Mouse (Mus musculus): ENCODE data around the gene Faim. TPM values are rescaled to one million over a fixed set of nuclear protein-coding genes. Genes with fewer than 3 reads are reported as not detected.

Faim gene
- polyA plus RNA-seq, 1 experiment = 0.14 TPM

DNA sequence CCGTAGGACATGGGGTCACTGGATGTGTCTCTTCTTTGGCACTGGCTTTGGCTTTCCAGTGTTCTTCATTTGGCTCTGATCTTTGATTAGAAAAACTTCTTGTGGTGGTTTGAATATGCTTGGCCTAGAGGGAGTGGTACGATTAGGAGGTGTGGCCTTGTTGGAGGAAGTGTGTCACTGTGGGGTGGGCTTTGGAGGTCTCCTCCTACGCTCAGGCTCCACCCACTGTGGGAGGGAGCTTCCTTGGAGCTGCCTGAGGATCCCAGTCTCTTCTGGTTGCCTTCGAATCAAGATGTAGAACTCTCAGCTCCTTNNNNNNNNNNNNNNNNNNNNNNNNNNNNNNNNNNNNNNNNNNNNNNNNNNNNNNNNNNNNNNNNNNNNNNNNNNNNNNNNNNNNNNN, 35.6 kb downstream of the Faim start:
- Histone ChIP-seq H3K36me3 (ENCODE audit: control insufficient read depth) (no peaks in the 10 kb centered on the region), H3K4me3 (replicated peaks) (no peak overlapping the region), H3K9me3 (ENCODE audit: control insufficient read depth, low read length) (no peaks in the 10 kb centered on the region), H3K27me3 (ENCODE audit: control insufficient read depth) (no peaks in the 10 kb centered on the region), H3K4me1 (ENCODE audit: control insufficient read depth) (no peaks in the 10 kb centered on the region)
- no peak for TF ChIP-seq TAL1 (IDR thresholded peaks at IDR 0.05; ENCODE audit: low read length)

DNA sequence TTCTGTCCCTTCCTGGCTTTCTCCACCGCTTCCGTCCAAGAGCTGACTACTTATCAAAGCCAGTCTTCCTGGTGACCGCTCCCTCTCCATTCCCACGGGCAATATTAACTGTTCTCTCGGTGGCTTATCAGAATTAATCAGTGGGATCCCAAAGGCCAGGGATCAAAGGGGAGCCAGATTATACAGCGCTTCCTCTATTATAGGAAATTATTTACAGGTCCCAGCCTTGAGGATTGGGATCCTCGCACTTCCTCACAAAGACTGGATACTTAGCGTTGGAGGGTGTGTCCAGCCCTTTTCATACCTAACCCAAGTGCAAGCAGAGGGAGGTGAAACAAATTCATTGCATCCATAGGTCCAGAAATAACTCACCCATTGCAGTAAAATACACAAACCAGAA, 45.9 kb downstream of the Faim start:
- peaks cover 20% of the 10 kb centered on the region for H3K36me3 ChIP-seq (ENCODE audit: control insufficient read depth)

DNA sequence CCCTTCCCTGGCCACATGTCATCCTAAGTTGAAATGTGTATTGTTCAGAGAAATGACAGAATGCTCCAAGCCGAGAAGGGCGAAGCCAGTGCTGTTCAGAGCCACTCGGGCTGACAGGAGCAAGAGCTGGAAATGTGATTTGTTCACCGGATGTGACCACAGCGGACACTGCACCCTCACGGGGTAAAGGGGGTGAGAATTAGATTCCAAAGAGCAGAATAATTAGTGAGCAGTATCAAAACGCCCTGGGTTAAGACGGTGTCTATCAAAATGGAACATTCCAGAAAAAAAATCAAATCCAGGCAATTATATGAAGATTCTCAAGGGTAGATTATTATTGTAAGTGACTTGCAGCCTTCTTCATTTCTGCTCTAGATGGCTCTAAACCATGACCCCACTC, 47.9 kb downstream of the Faim start:
- H3K4me1 ChIP-seq (ENCODE audit: control insufficient read depth) = no peaks in the 10 kb centered on the region; the same call in 1 of the 2 replicates
- TF ChIP-seq GATA1 (IDR thresholded peaks at IDR 0.05; ENCODE audit: low read length) (no peak), TAL1 (IDR thresholded peaks at IDR 0.05; ENCODE audit: low read length) (no peak)
- H3K9me3 ChIP-seq (ENCODE audit: control insufficient read depth, low read length) = no peaks in the 10 kb centered on the region
- H3K36me3 ChIP-seq (ENCODE audit: control insufficient read depth) = peaks cover 38% of the 10 kb centered on the region
- no peak overlapping the region for H3K4me3 ChIP-seq (replicated peaks)
- no peaks in the 10 kb centered on the region for H3K27me3 ChIP-seq (ENCODE audit: control insufficient read depth)

More for the DNA sequence above, 45.9 kb downstream of the Faim start:
- no peak overlapping the region for H3K4me3 ChIP-seq (replicated peaks)
- no peak for TF ChIP-seq GATA1 (IDR thresholded peaks at IDR 0.05; ENCODE audit: low read length)
- no peak for TF ChIP-seq TAL1 (IDR thresholded peaks at IDR 0.05; ENCODE audit: low read length)
- H3K9me3 ChIP-seq (ENCODE audit: control insufficient read depth, low read length) = no peaks in the 10 kb centered on the region
- H3K4me1 ChIP-seq (ENCODE audit: control insufficient read depth) = no peaks in the 10 kb centered on the region
- H3K27me3 ChIP-seq (ENCODE audit: control insufficient read depth) = no peaks in the 10 kb centered on the region

DNA sequence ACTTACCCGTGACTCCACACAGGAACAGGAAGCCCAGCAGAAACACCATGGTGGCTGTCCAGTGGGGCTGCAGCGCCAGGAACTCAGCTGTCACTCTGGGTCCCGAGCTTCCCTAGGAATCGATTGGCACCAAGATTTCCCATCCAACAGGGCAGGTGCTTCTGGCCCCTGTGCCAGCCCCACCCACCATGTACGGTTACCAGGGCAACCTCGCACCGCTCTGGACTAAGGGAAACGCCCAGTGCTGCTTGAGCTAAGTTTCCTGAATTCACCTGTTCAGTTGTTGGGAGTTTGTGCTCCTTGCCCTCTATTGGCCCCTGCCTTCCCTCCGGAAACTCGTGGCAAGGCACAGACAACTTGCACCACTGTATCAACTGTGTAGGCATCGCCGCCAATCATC, 49.4 kb downstream of the Faim start, which contains the start of gene Gm1123:
Gene Gm1123 (minus strand): TSS at position 141 of the 400 bp plus-strand sequence.
- peaks cover 51% of the 10 kb centered on the region for H3K36me3 ChIP-seq (ENCODE audit: control insufficient read depth)
- no peak within 1 kb of the TSS for H3K4me3 ChIP-seq (replicated peaks)
- H3K4me1 ChIP-seq (ENCODE audit: control insufficient read depth) = no peaks in the 10 kb centered on the region; the same call in 1 of the 2 replicates
- TF ChIP-seq GATA1 (IDR thresholded peaks at IDR 0.05; ENCODE audit: low read length) = no peak
- TF ChIP-seq TAL1 (IDR thresholded peaks at IDR 0.05; ENCODE audit: low read length) = no peak
- H3K27me3 ChIP-seq (ENCODE audit: control insufficient read depth) = no peaks in the 10 kb centered on the region
- H3K9me3 ChIP-seq (ENCODE audit: control insufficient read depth, low read length) = no peaks in the 10 kb centered on the region

DNA sequence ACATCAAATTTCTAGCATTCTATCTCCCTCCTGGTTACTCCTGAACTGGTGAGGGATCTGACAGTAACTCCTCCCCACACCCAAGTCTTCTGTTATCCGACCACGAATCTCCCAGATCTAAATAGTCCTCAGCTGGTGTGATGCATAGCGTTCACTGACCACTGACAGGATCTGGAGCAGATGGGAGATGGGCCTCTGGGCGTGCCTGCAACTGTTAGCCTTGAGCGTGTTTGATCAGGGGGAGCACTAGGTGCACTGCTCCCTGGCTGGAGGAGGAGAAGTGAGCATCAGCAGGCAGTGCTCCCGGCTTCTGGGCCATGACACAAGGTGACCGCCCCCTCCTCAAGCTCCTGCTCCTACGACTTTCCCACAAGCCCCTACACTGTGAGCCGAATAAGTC, 55.8 kb downstream of the Faim start:
- no peaks in the 10 kb centered on the region; the same call in 1 of the 2 replicates for H3K4me1 ChIP-seq (ENCODE audit: control insufficient read depth)
- no peak overlapping the region for H3K4me3 ChIP-seq (replicated peaks)
- H3K27me3 ChIP-seq (ENCODE audit: control insufficient read depth) = no peaks in the 10 kb centered on the region
- H3K36me3 ChIP-seq (ENCODE audit: control insufficient read depth) = peaks cover 96% of the 10 kb centered on the region
- no peaks in the 10 kb centered on the region for H3K9me3 ChIP-seq (ENCODE audit: control insufficient read depth, low read length)
- no peak for TF ChIP-seq TAL1 (IDR thresholded peaks at IDR 0.05; ENCODE audit: low read length)
- no peak for TF ChIP-seq GATA1 (IDR thresholded peaks at IDR 0.05; ENCODE audit: low read length)

DNA sequence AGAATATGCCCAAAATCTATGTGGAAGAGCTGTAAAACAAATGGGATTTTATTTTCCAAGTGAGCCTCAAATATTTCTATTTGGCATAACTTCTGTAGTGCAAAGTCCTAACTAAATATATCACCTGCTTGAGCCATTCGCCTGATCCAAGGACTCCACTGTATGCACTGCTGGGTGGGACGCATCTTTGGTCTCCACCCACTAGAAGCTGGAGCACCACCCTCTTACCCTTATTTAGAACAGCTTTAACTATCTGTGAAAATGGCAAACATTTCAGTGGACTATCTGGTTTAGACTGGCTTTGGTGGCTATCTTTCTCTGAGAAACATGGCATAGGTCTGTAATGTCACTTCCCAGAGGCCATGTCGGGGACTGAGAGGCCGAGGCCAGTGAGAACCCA, 56.5 kb downstream of the Faim start:
- Histone ChIP-seq H3K9me3 (ENCODE audit: control insufficient read depth, low read length) (no peaks in the 10 kb centered on the region), H3K4me3 (replicated peaks) (no peak overlapping the region), H3K36me3 (ENCODE audit: control insufficient read depth) (peaks cover 96% of the 10 kb centered on the region), H3K4me1 (ENCODE audit: control insufficient read depth) (no peaks in the 10 kb centered on the region), H3K27me3 (ENCODE audit: control insufficient read depth) (no peaks in the 10 kb centered on the region)
- no peak for TF ChIP-seq TAL1 (IDR thresholded peaks at IDR 0.05; ENCODE audit: low read length)
- no peak for TF ChIP-seq GATA1 (IDR thresholded peaks at IDR 0.05; ENCODE audit: low read length)

DNA sequence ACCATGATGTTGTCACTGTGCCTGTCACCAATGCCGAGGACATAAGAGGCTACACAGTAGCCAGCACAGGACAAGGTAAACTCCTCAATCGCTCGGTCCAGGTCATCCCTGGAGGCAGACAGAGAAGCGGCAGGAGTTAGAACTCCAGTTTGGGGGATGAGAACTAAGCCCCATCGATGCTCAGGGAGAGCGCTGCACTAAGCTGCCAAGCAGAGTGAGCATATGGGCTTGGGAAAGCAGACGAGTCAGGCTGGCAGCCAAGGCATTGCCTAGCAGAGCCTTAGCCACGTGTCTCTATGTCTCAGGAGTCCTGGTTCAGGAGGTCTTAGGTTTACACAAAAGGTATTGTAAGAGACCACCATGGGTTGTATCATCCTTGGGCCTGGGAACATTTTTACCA, 58.6 kb downstream of the Faim start:
- TF ChIP-seq TAL1 (IDR thresholded peaks at IDR 0.05; ENCODE audit: low read length) (no peak), GATA1 (IDR thresholded peaks at IDR 0.05; ENCODE audit: low read length) (no peak)
- Histone ChIP-seq H3K4me1 (ENCODE audit: control insufficient read depth) (no peaks in the 10 kb centered on the region), H3K4me3 (replicated peaks) (no peak overlapping the region), H3K9me3 (ENCODE audit: control insufficient read depth, low read length) (no peaks in the 10 kb centered on the region), H3K36me3 (ENCODE audit: control insufficient read depth) (peaks cover 91% of the 10 kb centered on the region), H3K27me3 (ENCODE audit: control insufficient read depth) (no peaks in the 10 kb centered on the region)

DNA sequence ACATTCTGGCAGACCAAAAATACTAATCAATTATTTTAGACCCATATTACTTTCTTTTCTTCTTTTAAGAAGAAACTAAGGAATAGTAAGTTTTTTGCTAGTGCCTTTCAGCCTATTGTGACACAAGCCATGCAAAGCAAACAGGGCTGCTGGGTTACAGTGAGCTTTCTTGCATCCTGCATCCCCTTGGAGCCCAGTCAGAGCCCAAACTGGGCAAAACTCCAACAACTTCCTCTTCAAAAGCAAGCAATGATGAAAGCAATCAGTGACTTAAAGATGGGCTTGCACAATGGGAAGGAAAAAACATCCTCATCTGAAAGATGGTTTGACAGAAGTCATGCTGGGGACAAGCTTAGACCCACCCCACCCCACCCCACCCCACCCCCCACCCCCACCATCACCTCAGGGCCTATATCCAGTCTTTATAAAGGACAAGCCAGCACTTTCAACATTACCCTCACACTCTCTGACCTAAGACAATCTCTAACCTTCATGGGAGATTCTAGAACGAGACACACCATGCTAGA, 62.6 kb downstream of the Faim start:
- no peak overlapping the region for H3K4me3 ChIP-seq (replicated peaks)
- H3K27me3 ChIP-seq (ENCODE audit: control insufficient read depth) = no peaks in the 10 kb centered on the region
- TF ChIP-seq TAL1 (IDR thresholded peaks at IDR 0.05; ENCODE audit: low read length) = no peak
- no peak for TF ChIP-seq GATA1 (IDR thresholded peaks at IDR 0.05; ENCODE audit: low read length)
- no peaks in the 10 kb centered on the region for H3K9me3 ChIP-seq (ENCODE audit: control insufficient read depth, low read length)
- no peaks in the 10 kb centered on the region for H3K4me1 ChIP-seq (ENCODE audit: control insufficient read depth)
- H3K36me3 ChIP-seq (ENCODE audit: control insufficient read depth) = peaks cover 77% of the 10 kb centered on the region

DNA sequence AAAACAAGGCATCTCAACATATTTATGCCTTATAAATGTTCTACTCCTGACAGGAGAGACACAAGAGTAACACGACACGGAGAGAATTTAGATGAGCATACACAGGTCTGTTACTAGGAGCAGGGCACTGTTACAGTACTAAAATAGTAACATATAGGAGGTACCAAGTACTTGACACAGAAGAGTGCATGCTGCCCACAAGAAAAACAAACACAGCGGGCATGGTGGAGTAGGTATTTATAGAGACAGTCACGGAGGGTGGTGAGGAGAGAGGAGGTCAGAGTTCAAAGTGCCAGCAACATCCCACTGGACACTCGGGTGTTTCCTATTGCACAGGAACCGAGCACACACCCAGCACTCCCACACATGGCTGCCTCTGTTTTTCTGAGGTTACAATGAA, 63.6 kb downstream of the Faim start:
- Histone ChIP-seq H3K4me3 (replicated peaks) (no peak overlapping the region), H3K36me3 (ENCODE audit: control insufficient read depth) (peaks cover 76% of the 10 kb centered on the region), H3K9me3 (ENCODE audit: control insufficient read depth, low read length) (no peaks in the 10 kb centered on the region), H3K27me3 (ENCODE audit: control insufficient read depth) (no peaks in the 10 kb centered on the region), H3K4me1 (ENCODE audit: control insufficient read depth) (no peaks in the 10 kb centered on the region)
- no peak for TF ChIP-seq GATA1 (IDR thresholded peaks at IDR 0.05; ENCODE audit: low read length)
- TF ChIP-seq TAL1 (IDR thresholded peaks at IDR 0.05; ENCODE audit: low read length) = no peak

Other genes with a start within 250 kb of the Faim start
- not detected in 2 replicates for gene Prr23a1, start 143.9 kb upstream of the Faim start, polyA plus RNA-seq (2012)
- gene Prr23a2, start 129.9 kb upstream of the Faim start, polyA plus RNA-seq (2012) = not detected in 2 replicates
- not detected in 2 replicates for gene Prr23a3, start 121.6 kb upstream of the Faim start, polyA plus RNA-seq (2012)
- gene 7420426K07Rik, start 83.3 kb upstream of the Faim start, polyA plus RNA-seq (2012) = not detected in 2 replicates
- not detected in 2 replicates for gene Foxl2, start 31.1 kb upstream of the Faim start, polyA plus RNA-seq (2012)
- gene Gm1123, start 49.3 kb downstream of the Faim start, polyA plus RNA-seq (2012) = not detected in 2 replicates
- 0.11 and 0.12 TPM in 2 replicates for gene Pik3cb, start 154.2 kb downstream of the Faim start, polyA plus RNA-seq (2012)

Data from erythroblast, embryonic 14.5 days (primary cell).